Mouse (Mus musculus): ENCODE measurements around the gene Cdh5.
"Not testable (repeated sequence)": the region's sequence is repeated elsewhere in the genome, so short reads cannot be mapped to it uniquely, and the experiment has no call there.

Cdh5 gene

DNA sequence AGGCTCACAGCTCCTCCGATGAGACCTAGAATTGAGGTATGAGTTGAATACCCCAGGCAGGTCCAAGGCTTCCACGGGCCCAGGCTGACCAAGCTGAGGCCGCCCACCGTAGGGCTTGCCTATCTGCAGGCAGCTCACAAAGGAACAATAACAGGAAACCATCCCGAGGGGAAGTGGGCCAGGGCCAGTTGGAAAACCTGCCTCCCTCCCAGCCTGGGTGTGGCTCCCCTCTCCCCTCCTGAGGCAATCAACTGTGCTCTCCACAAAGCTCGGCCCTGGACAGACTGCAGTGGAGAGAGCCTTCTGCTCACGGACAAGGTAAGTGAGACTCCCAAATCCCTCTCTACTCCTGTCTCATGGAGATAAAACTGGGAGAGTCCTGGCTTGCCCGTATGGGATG is at the start of gene Cdh5:
TSS of gene Cdh5 (plus strand) at position 211 of the 400 bp plus-strand sequence.
- DNase-seq (ENCODE audit: low spot score), result no peak

DNA sequence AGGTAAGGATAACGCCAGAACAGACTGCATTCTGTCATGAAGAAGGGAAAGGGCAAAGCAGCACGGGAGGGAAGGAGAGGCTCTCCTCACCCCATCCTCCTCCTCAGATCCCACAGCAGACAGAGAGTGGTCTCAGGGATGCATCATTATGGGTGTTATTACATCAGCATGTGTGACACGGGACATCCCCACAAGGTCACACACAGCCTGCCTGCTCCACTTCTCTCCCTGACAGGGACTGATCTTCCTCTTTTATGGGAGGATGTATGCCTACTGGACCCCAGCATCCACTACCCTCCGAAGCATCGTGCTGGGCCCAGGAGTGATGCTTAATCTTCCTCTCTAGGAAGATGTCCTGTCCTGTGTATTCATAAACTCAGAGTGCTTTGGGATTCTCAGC is 41.5 kb upstream of the Cdh5 start:
- DNase-seq (ENCODE audit: low spot score), result no peak

DNA sequence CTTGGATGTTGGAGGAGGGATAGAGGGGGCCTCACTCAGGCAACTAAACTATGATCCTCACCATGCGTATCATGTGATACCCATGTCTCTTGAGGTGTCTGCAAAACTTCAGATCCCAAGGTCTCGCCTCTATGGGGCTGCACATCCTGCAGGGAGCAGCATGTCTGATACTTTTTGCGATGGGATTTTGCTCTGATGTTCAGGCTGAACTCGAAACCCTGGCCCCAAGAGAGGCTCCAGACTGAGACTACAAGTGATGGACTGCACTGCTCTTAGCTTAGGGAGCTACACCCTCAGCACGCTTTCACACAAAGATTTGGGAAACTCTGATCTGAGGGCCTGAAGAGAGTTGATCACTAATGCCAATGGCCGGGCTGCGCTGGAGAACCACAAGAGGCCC is 41.0 kb upstream of the Cdh5 start:
- DNase-seq (ENCODE audit: low spot score), result no peak

DNA sequence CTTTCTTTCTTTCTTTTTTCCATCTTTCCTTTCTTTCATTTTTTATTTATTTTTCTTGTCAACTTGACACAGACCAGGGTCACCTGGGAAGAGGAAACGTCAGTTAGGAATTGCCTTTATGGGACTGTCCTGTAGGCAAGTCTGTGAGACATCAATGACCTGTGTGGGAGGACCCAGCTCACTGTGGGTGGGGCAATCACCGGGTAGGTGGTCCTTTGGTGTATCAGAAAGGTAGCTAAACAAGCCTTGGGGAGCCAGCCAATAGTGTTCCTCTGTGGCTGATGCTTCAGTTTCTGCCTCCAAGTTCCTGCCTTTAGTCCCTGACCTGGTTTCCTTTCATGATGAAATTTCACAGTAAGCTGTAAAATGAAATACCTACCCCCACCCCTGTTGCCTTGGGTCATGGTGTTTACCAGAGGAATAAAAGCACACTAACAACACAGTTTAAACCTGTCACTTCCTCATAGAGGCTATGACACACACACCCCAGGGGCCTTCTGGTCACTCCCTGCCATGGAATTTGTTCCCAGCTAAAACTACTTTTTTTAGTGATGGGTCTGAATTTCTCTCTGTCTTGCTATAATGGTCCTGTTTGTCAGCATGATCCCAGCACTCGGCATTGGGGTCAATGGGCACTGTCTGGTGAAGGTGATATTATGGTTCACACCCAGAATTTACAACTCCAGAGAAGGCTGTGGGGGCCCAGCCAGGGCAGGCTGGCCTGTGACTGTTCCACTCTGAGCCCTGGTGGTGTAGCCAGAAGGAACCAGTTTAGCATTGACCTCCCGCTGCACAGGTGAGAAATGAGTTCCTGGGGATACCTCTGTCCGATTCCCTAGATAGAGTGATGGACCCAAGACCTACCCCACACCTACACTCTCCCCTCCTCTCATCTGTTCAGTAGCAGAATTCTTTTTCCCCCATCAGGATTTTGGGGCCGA is 40.1 kb upstream of the Cdh5 start:
- DNase-seq (ENCODE audit: low spot score), result no peak

DNA sequence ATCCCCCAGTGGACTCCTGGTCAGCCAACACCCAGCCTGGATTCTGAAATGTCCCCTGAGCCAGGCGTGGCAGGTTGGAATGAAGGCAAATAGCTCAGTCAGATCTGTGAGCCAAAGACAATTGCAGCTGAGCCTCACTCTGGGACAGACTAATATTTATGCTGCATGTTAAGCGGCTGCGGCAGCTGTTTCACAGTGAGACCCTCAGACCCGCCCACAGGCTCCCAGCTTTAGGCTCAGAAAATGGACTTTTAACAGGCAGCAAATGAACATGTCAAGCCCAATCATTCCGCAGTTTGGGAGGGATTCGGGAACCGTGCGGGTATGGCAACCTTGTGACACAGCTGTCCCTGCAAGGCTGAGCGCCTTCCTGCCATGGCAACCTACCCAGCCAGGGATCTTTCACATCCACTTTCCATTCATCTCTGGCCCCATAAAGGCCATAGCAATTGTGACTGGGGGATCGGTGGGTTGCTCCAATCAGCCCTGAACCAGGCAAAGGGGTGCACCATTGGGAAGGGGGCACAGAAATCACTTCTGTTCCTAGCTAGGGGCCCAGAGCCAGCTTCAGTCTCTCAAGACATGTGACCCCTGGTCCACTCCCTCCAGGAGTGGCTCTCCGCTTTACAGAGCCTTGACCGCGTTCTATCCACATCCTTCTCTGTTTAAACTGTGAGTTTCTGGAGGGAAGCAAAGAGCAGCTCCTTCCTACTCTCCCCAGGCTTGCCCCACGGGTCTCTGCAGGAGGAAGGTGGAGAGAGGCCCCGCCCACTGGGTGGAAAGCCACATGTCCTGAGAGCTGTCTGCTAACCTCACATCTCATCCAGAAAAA is 39.2 kb upstream of the Cdh5 start:
- DNase-seq (ENCODE audit: low spot score), result no peak

DNA sequence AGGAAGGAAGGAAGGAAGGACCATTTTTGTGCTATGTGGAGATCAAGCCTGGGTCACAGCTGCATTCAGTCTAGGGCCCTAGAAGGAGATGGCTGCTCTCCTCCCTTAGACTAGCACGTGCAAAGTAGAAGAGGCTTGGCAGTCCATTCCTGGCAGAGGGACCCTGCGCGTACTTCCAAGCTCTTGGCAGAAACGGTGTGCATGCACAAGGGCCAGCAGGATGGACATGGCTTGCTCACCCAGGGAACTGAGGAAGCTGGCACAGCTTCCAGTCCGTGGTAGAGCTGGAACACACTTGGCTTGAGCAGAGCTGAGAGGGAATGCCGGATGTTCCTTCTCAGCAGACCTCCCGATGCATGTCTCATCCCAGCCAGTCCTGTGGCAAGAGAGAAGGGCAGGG is 36.2 kb upstream of the Cdh5 start:
- DNase-seq (ENCODE audit: low spot score), result no peak

DNA sequence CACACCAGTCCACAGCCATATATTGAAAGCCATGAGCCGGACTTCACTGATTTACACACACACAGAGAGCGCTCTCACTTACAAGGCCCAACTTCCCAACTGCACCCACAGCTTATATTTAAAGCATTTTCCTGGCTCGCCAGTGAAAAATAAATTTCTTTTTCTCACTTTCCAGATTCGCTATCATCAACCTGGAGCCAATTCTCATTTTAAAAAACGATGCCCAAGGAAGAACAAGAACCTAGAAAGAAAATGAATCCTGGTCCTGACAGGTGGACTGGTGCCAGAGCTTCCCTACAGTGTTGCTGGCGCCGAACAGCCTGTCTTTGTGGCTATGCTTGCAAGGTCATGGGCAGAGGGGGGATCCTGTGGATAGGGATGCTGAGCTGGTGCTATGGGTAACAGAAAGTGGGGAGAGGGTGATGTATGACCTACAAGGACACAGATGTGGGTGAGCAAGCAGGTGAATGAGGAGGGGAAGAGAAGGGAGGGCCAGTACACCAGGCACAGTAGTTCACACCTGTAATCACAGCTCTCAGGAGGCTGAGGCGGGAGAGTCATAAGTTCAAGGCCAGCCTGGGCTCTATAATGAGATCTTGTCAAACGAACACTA is 35.4 kb upstream of the Cdh5 start:
- DNase-seq (ENCODE audit: low spot score), result no peak

DNA sequence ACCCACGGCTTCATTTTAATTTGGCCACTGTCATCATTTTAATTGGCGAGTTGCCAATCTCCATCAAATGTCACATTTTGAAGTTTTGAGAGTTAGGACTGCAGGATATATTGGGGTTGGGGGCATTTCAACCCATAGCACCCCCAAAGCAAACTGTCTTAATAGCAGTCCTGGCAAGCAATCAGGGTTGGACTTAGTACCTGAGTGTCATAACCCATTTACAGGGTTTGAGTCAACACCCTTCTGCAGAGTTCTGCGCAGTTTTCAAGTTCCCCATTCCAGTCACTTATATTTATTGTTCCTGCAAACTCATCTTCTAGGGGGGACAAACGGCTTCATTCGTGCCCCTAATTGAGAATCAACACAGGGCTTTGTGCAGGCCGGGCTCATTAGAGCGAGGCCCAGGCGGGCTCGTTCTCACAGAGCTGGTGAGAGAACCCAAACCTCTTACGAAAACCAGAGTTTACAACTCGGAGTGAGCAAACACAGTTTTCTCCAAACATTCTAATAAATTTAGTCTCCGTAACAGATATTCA is 34.0 kb upstream of the Cdh5 start:
- DNase-seq (ENCODE audit: low spot score), result no peak

DNA sequence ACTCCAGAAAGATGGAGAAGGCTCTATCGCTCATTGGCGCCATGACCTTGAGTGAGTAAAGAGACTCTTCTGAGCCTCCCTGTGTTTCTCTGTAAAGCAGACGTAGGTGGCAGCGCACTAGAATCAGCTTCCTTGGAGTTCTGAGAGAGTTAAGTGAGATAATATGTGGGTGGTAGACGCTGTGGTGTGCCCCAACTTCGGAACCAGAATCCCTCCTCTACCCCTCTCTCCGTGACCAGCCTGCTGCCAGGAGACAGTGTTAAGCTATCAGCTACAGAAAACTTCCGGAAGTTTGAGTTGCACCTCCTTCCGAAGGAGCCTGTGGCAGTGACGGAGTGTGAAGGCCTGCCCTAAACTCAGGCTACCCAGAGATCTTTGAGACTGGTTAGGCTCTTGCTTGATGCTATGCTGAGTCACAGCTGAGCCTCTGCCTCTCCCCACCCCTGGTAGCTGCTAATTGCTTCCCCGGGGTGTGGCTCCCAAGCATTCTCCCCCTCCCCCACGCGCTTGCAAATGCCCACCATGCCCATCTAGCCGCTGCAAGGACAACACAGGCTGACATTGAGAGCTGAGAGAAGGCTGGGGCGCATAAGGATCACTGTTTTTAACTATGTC is 32.9 kb upstream of the Cdh5 start:
- no peak for DNase-seq (ENCODE audit: low spot score)

DNA sequence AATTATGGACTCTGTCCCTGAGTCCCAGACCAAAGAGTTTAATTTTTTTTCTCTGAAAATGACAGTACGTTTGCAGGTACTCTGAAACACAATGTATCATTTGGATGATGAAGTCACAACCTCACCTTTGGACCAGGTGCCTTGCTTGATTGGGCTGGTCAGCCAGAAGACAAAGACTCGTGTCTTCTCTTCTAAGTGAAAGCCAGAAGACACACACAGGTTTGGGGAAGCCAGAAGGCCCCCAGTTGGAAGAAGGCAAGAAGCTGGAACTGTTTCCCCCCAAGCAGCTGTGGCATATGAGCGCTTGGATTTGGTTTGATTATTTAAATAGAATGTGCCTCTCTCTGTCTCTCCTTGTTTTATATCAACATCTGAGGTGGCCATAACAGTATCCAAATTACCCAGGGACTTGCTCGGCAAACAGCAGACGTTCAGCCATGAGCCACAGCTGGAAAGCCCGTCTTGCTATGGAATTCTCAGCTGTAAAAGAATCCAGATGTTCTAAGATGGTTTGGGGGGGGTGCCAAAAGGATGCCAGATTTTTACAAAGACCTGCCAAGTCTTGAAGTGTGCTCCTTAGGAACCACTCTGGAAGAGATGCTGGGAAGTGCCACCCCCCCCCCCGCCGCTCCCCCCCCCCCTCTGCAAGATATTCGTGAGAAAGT is 31.1 kb upstream of the Cdh5 start:
- not testable (repeated sequence) for DNase-seq (ENCODE audit: low spot score)

DNA sequence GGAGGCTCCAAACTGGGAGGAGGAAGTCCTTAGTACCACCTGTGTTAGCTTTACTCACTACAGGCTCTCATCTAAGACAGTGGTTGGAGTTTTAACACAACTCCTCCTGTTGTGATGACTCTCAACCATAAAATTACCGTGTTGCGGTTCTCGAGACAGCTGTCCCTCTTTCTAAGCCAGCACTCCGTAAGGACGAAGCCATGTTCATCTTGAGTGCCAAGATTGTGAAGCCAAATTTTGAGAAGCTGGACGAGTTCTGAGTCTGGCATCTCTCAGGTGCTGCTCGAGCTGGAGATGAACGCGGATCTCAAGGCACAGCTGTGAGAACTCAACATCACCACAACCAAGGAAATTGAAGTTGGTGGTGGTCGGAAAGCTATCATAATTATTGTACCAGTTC is 30.5 kb upstream of the Cdh5 start:
- DNase-seq (ENCODE audit: low spot score), result no peak

DNA sequence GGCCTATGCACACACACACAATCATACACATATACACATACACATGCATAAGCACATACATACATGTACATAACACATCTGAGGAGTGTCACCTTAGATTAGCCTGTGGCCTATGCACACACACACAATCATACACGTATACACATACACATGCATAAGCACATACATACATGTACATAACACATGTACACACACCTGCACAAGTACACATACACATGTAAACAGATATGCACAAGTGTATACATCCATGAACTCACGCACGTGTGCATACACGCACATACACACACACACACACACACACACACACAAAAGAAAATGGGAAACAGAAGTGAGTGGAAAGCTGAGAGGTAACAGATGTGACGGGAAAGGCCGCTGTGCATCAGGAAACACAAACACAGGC is 26.3 kb upstream of the Cdh5 start:
- no peak for DNase-seq (ENCODE audit: low spot score)

DNA sequence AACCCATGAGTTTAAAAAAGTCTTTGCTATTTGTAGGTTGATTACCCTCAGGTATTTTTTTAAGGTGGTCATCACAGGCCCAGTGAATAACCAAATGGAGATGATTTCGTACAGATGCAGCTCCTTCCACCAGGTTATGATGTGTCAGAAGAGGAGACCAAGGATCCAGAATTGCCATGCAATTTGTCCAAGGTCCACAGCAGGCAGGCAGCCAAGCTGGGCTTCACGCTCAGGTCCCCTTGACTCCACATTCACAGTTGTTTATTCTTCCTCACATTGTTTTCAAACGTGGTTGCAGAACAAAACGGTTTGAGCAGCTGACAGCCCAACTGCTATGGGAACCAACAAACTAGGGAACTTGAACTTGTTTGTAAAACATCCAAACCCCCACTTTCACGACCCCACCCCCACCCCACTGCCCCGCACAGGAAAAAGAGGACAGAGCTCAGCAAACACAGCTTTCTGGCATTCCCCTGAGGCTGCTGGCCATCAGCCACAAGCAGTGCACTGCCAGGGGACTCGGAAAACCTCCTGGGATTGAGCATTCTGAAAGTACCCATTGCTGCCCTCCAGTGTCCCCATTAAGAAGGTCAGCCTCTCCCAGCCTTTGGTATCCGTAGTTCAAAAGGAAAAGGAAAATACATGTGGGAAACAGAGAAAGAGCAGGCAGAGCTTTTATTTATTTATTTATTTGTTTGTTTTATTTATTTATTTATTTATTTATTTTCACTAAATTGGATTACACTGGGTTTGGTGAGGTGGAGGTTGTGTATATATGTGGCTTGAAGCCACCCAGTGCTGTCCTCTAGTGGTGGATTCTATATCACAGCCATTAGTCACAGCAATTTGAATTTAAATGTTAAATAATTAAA is 24.6 kb upstream of the Cdh5 start:
- DNase-seq (ENCODE audit: low spot score), result no peak

DNA sequence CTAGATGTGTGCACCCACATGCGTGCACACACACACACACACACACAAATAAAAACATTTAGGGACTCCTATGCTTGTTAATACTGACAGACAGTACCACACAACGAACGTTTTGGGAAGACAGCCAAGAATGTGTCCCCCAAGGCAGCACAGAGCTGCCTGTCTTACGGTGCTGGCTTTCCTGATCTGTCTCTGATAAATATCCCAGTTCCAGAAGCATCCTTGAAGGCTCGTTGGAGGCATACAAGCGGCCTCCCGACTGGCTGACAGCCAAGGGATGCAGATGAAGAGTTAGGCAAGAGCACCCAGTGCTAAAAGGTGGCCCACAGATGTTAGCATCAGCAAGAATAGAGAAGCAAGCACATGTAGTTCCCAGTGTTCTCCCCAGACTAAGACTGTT is 23.3 kb upstream of the Cdh5 start:
- no peak for DNase-seq (ENCODE audit: low spot score)

DNA sequence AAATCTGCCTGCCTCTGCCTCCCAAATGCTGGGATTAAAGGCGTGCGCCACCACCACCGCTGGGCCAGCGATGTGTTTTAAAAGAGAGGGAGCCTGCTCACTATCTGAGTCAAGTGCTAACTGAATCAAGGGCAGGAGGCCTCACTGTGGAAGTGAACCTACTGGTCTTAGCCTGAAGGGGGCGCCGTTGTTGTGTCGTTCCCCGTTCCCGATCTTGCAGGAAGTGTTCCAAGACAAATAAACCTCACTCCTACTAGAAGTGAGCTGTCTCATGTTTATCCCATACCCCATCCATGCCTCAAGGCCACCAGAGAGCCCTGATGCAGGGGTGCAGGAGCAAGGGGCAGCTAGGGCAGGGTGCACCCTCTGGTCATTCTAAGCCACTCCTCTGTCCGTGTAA is 16.1 kb upstream of the Cdh5 start:
- DNase-seq (ENCODE audit: low spot score), result no peak

DNA sequence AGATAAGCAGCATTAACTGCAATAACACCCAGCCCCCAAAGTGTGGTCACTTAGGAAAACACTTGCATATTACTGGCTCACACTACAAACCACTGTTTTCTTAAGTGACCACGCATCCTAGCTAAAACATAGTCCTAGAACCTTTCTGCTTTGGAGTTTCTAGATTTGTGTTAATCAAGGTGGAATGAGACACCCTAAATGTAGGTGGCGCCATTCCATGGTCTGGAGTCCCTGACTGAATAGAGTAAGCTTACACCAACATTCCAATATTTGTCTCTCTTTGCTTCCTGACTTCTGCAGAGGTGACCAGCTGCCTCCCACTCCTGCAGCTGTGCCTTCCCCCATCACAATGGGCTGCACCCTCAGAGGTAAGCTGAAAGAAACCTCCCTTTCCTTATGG is 14.8 kb upstream of the Cdh5 start:
- DNase-seq (ENCODE audit: low spot score), result no peak

DNA sequence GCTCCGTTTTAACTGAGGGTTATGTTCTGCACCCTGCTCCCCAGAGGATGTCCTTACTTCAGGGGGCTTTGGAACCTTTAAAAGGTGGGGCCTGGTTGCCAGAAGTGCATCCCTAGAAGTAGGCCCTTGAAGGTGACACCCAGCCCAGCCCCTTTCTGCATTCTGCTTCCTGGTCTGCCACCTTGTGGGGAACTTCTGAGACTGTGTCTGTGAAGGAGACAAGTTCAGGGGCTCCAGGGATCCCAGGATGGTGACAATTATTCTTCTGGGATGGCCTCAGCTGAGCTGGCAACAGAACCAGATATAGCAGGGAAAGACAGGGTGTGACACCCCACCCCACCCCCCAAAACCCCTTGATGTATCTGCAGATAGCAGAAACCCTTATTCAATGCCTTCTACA is 14.3 kb upstream of the Cdh5 start:
- no peak for DNase-seq (ENCODE audit: low spot score)

DNA sequence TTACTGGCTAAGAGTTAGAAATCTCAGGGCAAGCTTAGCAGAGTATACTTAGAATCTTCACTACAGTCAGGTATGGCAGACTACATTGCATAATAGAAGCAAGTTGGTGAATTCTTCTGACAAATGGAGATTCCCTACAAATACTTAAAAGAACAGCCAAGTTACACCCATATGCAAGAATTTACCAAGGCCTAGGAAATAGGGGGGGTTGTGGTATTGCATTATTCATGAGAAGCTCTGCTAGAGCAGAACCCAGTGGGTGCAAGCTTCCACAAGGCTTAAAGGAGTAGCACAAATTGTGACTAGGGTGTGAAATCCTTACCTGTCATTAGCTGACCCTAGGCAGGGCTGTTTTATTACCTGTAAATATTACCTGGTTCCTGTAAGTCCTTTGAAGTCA is 13.5 kb upstream of the Cdh5 start:
- DNase-seq (ENCODE audit: low spot score), result not testable (repeated sequence)

DNA sequence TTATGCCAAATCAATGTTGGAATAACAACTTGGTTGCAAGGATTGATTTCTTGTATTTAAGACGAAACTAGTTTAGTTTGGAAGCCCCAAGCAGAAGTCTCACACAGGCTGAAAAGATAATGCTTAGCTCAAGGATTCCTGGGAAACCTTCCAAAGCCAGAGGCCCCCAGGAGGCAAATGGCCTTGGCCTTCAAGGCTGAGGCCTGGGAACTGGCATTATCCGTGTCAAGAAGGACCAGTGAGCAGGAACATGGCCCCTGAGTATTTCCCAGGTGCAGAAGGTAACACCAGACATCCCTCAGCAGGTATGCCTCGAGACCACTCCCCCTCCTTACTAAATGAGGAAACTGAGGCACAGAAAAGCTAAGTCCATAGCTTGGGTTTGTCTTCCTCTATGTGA is 12.5 kb upstream of the Cdh5 start:
- DNase-seq (ENCODE audit: low spot score), result no peak
